Mouse (Mus musculus): Measurements from ENCODE around the gene Tbc1d24.

DNA sequence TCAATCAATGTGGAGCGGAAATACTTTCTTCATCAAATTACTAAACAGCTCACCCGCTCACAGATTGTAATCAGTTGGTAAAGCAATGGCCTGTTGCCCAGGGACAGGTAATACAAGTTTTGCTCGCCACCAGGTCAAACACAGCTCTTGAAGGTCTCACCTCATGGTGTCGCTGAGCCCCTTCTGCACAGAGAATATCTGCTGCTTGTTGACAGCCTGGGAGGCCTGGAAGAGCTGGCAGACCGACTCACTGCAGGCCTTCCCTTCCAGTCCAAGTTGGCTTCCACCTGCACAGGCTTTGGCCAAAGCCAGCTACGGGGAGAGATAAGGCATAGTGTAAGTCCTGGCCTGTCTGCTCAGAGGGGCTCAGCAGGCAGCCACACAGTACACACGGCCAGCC is 31.6 kb upstream of the Tbc1d24 start:
- no peak for TF ChIP-seq POLR2A (IDR thresholded peaks at IDR 0.05; ENCODE audit: low read depth, low read length)
- no peak for TF ChIP-seq CTCF (IDR thresholded peaks at IDR 0.05; ENCODE audit: extremely low read depth, insufficient read length, insufficient replicate concordance, low read depth, low read length)
